Mouse (Mus musculus) spleen, adult 10 weeks (tissue): ENCODE data around the gene Gsdmc4. TPM values are rescaled to one million over a fixed set of nuclear protein-coding genes. Genes with fewer than 3 reads are reported as not detected.

Experiments used
- polyA plus RNA-seq: library from polyadenylated mRNA; stranded (reverse); fragments of 350-450 nt; fragmentation: Illumina TruSeq; extraction: RNeasy Lipid Tissue Mini Kit (QIAGEN cat#74804); gene quantifications from one replicate; pipeline ENCODE4 v1.2.3, GENCODE M21; 2015; ENCODE audit warnings: low replicate concordance; ENCODE audit not compliant: insufficient read depth

Gene Gsdmc4
- polyA plus RNA-seq: 0.29 TPM

DNA sequence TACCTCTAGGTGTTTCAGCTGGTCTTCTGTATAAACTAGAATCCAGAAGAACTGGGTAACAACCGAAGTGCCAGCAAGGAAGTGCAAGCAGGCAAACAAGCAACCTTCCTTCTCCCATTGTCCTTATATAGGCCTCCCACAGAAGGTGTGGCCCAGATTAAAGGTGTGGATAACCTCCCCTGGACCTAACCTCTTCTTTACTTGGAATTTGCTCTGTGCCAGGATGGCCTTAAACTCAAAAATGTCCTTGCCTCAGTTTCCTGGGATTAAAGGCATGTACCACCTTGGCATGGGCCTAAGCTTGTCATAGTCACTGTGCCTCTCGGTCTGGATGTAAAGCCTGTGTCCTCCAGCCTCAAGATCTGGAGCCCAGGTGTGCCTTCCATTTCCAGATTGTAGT, at the start of gene Gsdmc4:
Gene Gsdmc4 (minus strand): TSS at position 101 of the 400 bp plus-strand sequence.

DNA sequence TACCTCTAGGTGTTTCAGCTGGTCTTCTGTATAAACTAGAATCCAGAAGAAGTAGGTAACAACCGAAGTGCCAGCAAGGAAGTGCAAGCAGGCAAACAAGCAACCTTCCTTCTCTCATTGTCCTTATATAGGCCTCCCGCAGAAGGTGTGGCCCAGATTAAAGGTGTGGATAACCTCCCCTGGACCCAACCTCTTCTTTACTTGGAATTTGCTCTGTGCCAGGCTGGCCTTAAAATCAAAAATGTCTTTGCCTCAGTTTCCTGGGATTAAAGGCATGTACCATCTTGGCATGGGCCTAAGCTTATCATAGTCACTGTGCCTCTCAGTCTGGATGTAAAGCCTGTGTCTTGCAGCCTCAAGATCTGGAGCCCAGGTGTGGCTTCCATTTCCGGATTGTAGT, 33.6 kb downstream of the Gsdmc4 start, which contains the start of gene Gsdmc3:
Gene Gsdmc3 (minus strand): TSS at position 101 of the 400 bp plus-strand sequence.

Other genes starting within 250 kb of the Gsdmc4 start
- gene Gsdmc2, start 67.1 kb downstream of the Gsdmc4 start, polyA plus RNA-seq: not detected
- gene Gsdmc3, start 33.7 kb downstream of the Gsdmc4 start, polyA plus RNA-seq: not detected
- 326 TPM for gene Fam49b, start 148.2 kb upstream of the Gsdmc4 start, polyA plus RNA-seq